Comparison of ENCODE assay signal across 8 mouse cellular contexts in the genomic region with DNA sequence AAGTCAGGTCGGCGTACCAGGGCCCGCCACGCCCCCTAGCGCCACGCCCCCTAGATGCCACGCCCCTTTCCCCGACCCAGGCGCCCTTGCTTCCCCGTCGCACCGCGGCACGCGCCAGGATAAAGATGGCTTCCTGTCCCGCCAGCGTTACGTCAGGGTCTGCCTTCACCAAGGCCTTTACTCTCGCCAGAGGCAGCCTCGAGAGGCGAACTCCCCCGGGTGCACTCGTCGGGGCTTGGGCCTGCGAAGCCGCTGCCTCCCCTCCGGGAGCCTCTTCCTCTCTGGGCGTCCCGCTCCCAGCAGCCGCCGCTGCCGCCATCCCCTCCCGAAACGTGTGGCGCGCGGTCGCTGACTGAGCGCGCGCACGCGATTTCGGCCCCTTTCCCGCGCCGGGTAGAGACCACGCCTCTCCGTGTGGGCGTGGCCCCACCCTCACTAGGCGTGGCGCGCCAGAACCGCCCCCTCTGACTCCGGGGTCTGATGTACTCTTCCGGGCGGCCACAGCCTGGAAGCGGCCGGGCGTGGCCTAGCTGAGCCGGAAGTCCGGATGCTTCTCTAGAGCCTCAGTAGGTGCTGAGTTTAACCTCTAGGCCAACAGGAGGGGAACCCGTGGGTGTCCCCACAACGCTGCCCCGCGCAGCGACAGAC. TPM values are rescaled to one million over a fixed set of nuclear protein-coding genes. Genes with fewer than 3 reads are reported as not detected.
A peak's percentile ranks its signal among the peaks of the same experiment; 100 is the strongest.
DNase-seq lines count a peak whose midpoint lies in the region; ATAC-seq lines count a peak whose summit lies in the region.

No protein-coding gene starts in this region.

- H3K9ac ChIP-seq in hindbrain, embryonic 16.5 days (ENCODE audit: low read depth, low read length): peak overlapping the region; percentile 89

- peak; percentile 98 for ATAC-seq in hindbrain, embryonic 16.5 days

- peak overlapping the region; percentile 75 for H3K4me2 ChIP-seq in hindbrain, embryonic 16.5 days (ENCODE audit: low read length)

- WGBS in hindbrain, embryonic 16.5 days: under 1% methylated on average over 44 of the region's 67 CpGs
- under 1% methylated on average over 65 of the region's 67 CpGs for WGBS in macrophage (ENCODE audit: missing documents)

- peak overlapping the region; percentile 87 for H3K27ac ChIP-seq in hindbrain, embryonic 16.5 days (ENCODE audit: low read depth, low read length)
- H3K27ac ChIP-seq in macrophage: peak overlapping the region; percentile 69

- peaks cover 4% of the 10 kb centered on the region; the same call in 1 of the 2 replicates for H3K4me1 ChIP-seq in hindbrain, embryonic 16.5 days (ENCODE audit: control insufficient read depth, insufficient read depth, low read depth, low read length)

- no peaks in the 10 kb centered on the region for H3K9me3 ChIP-seq in hindbrain, embryonic 16.5 days (ENCODE audit: control insufficient read depth, low read length)

- H3K36me3 ChIP-seq in hindbrain, embryonic 16.5 days (ENCODE audit: control insufficient read depth, insufficient read depth, low read length): 0 out of 2 replicates have a peak, but pooled peaks cover 2% of the 10 kb centered on the region
- H3K36me3 ChIP-seq in macrophage (ENCODE audit: inconsistent target): 0 out of 2 replicates have a peak, but pooled peaks cover 9% of the 10 kb centered on the region

- no peaks in the 10 kb centered on the region for H3K27me3 ChIP-seq in hindbrain, embryonic 16.5 days (replicated peaks; ENCODE audit: control insufficient read depth, insufficient read depth, low read length)

- peak overlapping the region; percentile 70 for H3K4me3 ChIP-seq in hindbrain, embryonic 16.5 days (ENCODE audit: low read length)
- H3K4me3 ChIP-seq in macrophage (ENCODE audit: inconsistent target): peak overlapping the region; percentile 51

- DNase-seq in R1 (ENCODE audit: low read depth, low spot score): peak; percentile 97
- DNase-seq in cerebellum, postnatal 25 days: peak; percentile 89 to 93
- peak; percentile 87 to 92 for DNase-seq in frontal cortex, postnatal 36 days (ENCODE audit: low spot score in 2 of 2)
- peak; percentile 84 to 91 for DNase-seq in left cerebral cortex, adult 18-20 months (ENCODE audit: low spot score in 2 of 2)
- peak; percentile 92 for DNase-seq in right cerebral cortex, adult 18-20 months
- peak; percentile 90 for DNase-seq in urinary bladder, postnatal 10 days (ENCODE audit: low spot score)

- H3K79me2 ChIP-seq in macrophage (ENCODE audit: inconsistent target): peaks cover 6% of the 10 kb centered on the region; the same call in 1 of the 2 replicates

RNA-seq across cellular contexts. Expression of a gene that starts 52.5 kb away (rescaled TPM):
- 124 and 141 TPM in 2 replicates for polyA plus RNA-seq in hindbrain, embryonic 16.5 days (2015; fragmentation: Nextera tagmentation; extraction: Ambion mirVana)
- 10 to 100 TPM; 34.5 to 36.1 TPM for total RNA-seq in left cerebral cortex, adult 18-20 months (2021)
- total RNA-seq in macrophage (2018; cell fraction: chromatin; rRNA removed): 10 to 100 TPM in 16 of 26 experiments, 1 to 10 TPM in 10; 5.3 to 27.0 (median 13.8) TPM
- total RNA-seq in macrophage (2018; cell fraction: cytosol; rRNA removed): 10 to 100 TPM; 21.5 to 40.6 (median 31.8) TPM
- 10 to 100 TPM in 24 of 26 experiments, 1 to 10 TPM in 2; 7.3 to 33.9 (median 18.5) TPM for total RNA-seq in macrophage (2018; cell fraction: nucleus; rRNA removed)
- 16.2 to 67.4 TPM (median 29.8 TPM) in 3 replicates for polyA plus RNA-seq in macrophage (2018)

Comparison
In these comparisons a context has a peak if more than half of its experiments do, and no peak if none do; other contexts are left out.
1. Peak in every context shown above with its lines: DNase-seq, ATAC-seq, H3K4me3 ChIP-seq and H3K27ac ChIP-seq.